Mouse (Mus musculus) C2C12 (cell line): ENCODE data around the gene Osgepl1. TPM values are rescaled to one million over a fixed set of nuclear protein-coding genes. Genes with fewer than 3 reads are reported as not detected.
"Not testable (repeated sequence)": the region's sequence is repeated elsewhere in the genome, so short reads cannot be mapped to it uniquely, and the experiment has no call there.

Experiments used
- H3K27me3 ChIP-seq: one replicate; pipeline ENCODE4 v1.6.1; 2011; ENCODE audit not compliant: control insufficient read depth, insufficient read depth, insufficient read length
- H3K36me3 ChIP-seq: one replicate; pipeline ENCODE4 v1.6.1; 2011; ENCODE audit not compliant: control insufficient read depth, insufficient read depth
- H3K4me3 ChIP-seq: one replicate; pipeline ENCODE4 v1.5.1; 2011; ENCODE audit warnings: mild to moderate bottlenecking, control low read depth; ENCODE audit not compliant: poor library complexity, insufficient read depth, severe bottlenecking
- H3K79me2 ChIP-seq: one replicate; pipeline ENCODE4 v1.6.1; 2011; ENCODE audit not compliant: control insufficient read depth, insufficient read depth
- H3K79me3 ChIP-seq: one replicate; pipeline ENCODE4 v1.6.1; 2011; ENCODE audit warnings: low read depth, control low read depth
- H3ac ChIP-seq: one replicate; pipeline ENCODE3; 2011; ENCODE audit warnings: low read depth; ENCODE audit not compliant: control insufficient read depth, insufficient read length
- CEBPB ChIP-seq: IDR thresholded peaks from one replicate; pipeline ENCODE4 v1.6.1; 2011; ENCODE audit warnings: low read depth, mild to moderate bottlenecking, control low read depth, moderate library complexity
- CTCF ChIP-seq: IDR thresholded peaks from one replicate; pipeline ENCODE4 v1.5.1; 2011; ENCODE audit not compliant: control insufficient read depth, insufficient read depth, insufficient read length
- FOSL1 ChIP-seq: IDR thresholded peaks from one replicate; pipeline ENCODE4 v1.8.0; 2011; ENCODE audit warnings: mild to moderate bottlenecking, low read length; ENCODE audit not compliant: poor library complexity, insufficient read depth, severe bottlenecking
- MAX ChIP-seq: IDR thresholded peaks from one replicate; pipeline ENCODE4 v1.6.1; 2011; ENCODE audit warnings: mild to moderate bottlenecking, control low read depth
- MYOD1 ChIP-seq: IDR thresholded peaks from one replicate; pipeline ENCODE4 v1.6.1; 2011; ENCODE audit warnings: low read depth; ENCODE audit not compliant: control insufficient read depth, insufficient read length
- MYOG ChIP-seq: IDR thresholded peaks from one replicate; pipeline ENCODE4 v1.6.1; 2011; ENCODE audit not compliant: control insufficient read depth, insufficient read length; ENCODE audit errors: extremely low read depth
- USF1 ChIP-seq: IDR thresholded peaks from one replicate; pipeline ENCODE4 v1.6.1; 2011; ENCODE audit warnings: low read depth, mild to moderate bottlenecking, control low read depth, moderate library complexity
- polyA plus RNA-seq: library from polyadenylated mRNA; unstranded; fragments of >200 nt; fragmentation: generic; extraction: Trizol; gene quantifications from one replicate; pipeline ENCODE4 v1.2.1, GENCODE M21; 2012; ENCODE audit warnings: missing spikeins

Osgepl1 gene
- polyA plus RNA-seq, 1 experiment, result 6.2 TPM

- H3K79me3 ChIP-seq, result peaks cover 2% of the 10 kb centered on the region
- TF ChIP-seq FOSL1 (no peak), CEBPB (no peak), MYOG (no peak), MAX (no peak), MYOD1 (no peak), CTCF (no peak), USF1 (no peak)
- H3ac ChIP-seq, result peak within 1 kb of the TSS; percentile 92
- H3K4me3 ChIP-seq, result peak within 1 kb of the TSS; percentile 51
- H3K36me3 ChIP-seq, result peaks cover 10% of the 10 kb centered on the region
- no peaks in the 10 kb centered on the region for H3K27me3 ChIP-seq
- H3K79me2 ChIP-seq, result peaks cover 13% of the 10 kb centered on the region
Measured at GRCm38 (mm10) chr1:53296581-53297383, 16.6 kb upstream of the Osgepl1 start, which contains the start of the genes Pms1, Ormdl1 and Gm28778. Gene Pms1, minus strand, starts transcription at chr1:53297018. Gene Ormdl1, plus strand, starts transcription at chr1:53297095. Gene Gm28778, plus strand, starts transcription at chr1:53297111.

GRCm38 (mm10) chr1:53300506-53300905 lies 12.9 kb upstream of the Osgepl1 start:
- Histone ChIP-seq H3K79me2 (peaks cover 13% of the 10 kb centered on the region), H3K27me3 (no peaks in the 10 kb centered on the region), H3K4me3 (no peak overlapping the region), H3K79me3 (peaks cover 2% of the 10 kb centered on the region), H3K36me3 (peaks cover 18% of the 10 kb centered on the region), H3ac (no peak overlapping the region)
- TF ChIP-seq MYOG, result no peak
- no peak for TF ChIP-seq CTCF
- TF ChIP-seq USF1, result no peak
- TF ChIP-seq CEBPB, result no peak
- no peak for TF ChIP-seq MYOD1
- no peak for TF ChIP-seq MAX
- TF ChIP-seq FOSL1, result no peak

- no peak for TF ChIP-seq MAX
- TF ChIP-seq FOSL1, result no peak
- TF ChIP-seq MYOD1, result no peak
- TF ChIP-seq CEBPB, result no peak
- TF ChIP-seq CTCF, result no peak
- TF ChIP-seq USF1, result no peak
- Histone ChIP-seq H3K4me3 (no peak overlapping the region), H3K36me3 (peaks cover 28% of the 10 kb centered on the region), H3ac (no peak overlapping the region), H3K79me2 (no peaks in the 10 kb centered on the region), H3K79me3 (no peaks in the 10 kb centered on the region), H3K27me3 (no peaks in the 10 kb centered on the region)
Measured at GRCm38 (mm10) chr1:53321662-53322344, 8.4 kb downstream of the Osgepl1 start.

- Histone ChIP-seq H3K27me3 (no peaks in the 10 kb centered on the region), H3K79me3 (no peaks in the 10 kb centered on the region), H3ac (no peak overlapping the region), H3K79me2 (no peaks in the 10 kb centered on the region), H3K36me3 (peaks cover 16% of the 10 kb centered on the region), H3K4me3 (no peak overlapping the region)
- no peak for TF ChIP-seq MAX
- TF ChIP-seq CEBPB, result no peak
- no peak for TF ChIP-seq CTCF
- TF ChIP-seq MYOG, result no peak
- TF ChIP-seq MYOD1, result no peak
- TF ChIP-seq USF1, result no peak
- TF ChIP-seq FOSL1, result no peak
Measured at GRCm38 (mm10) chr1:53323254-53323653, 9.8 kb downstream of the Osgepl1 start.

- no peak for TF ChIP-seq USF1
- no peak for TF ChIP-seq MYOD1
- no peak for TF ChIP-seq MYOG
- TF ChIP-seq CTCF, result no peak
Measured at GRCm38 (mm10) chr1:53324277-53324676, 10.9 kb downstream of the Osgepl1 start.

GRCm38 (mm10) chr1:53324827-53325494 lies 11.5 kb downstream of the Osgepl1 start:
- Histone ChIP-seq H3K36me3 (peaks cover 13% of the 10 kb centered on the region), H3ac (no peak overlapping the region), H3K79me2 (no peaks in the 10 kb centered on the region), H3K79me3 (no peaks in the 10 kb centered on the region), H3K27me3 (no peaks in the 10 kb centered on the region), H3K4me3 (no peak overlapping the region)
- TF ChIP-seq MYOD1 (no peak), CEBPB (no peak), MAX (no peak), MYOG (no peak), CTCF (no peak), FOSL1 (no peak), USF1 (no peak)

More at GRCm38 (mm10) chr1:53324277-53324676, 10.9 kb downstream of the Osgepl1 start:
- Histone ChIP-seq H3K79me2 (no peaks in the 10 kb centered on the region), H3ac (no peak overlapping the region), H3K36me3 (peaks cover 13% of the 10 kb centered on the region), H3K4me3 (no peak overlapping the region), H3K27me3 (no peaks in the 10 kb centered on the region), H3K79me3 (no peaks in the 10 kb centered on the region)

- not testable (repeated sequence) for H3K4me3 ChIP-seq, H3K79me2 ChIP-seq, H3K36me3 ChIP-seq, H3ac ChIP-seq, H3K27me3 ChIP-seq, H3K79me3 ChIP-seq
Measured at GRCm38 (mm10) chr1:53333527-53333926, 20.1 kb downstream of the Osgepl1 start.
